Mouse (Mus musculus): ENCODE data around the gene Nfyb. TPM values are rescaled to one million over a fixed set of nuclear protein-coding genes. Genes with fewer than 3 reads are reported as not detected.

Gene Nfyb
- polyA plus RNA-seq, 1 experiment, result 3.6 TPM

DNA sequence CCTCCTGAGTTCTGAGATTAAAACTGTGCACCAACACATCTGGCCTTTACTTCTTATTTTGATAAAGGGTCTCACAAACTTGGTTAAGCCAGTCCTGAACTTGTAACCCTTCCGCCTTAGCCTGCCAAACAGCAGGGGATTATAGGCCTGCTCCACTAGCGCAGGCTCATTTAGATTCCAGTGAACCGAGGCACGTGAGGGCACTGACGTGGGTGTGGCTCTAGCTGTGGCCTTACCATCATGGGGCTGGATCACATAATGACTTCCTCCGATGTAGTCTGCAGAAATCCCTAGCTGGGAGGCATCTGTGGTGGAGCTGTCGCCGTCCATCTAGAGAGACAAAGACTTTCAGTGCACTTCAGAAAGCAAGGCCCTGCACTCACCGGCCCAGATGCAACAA, 7.5 kb downstream of the Nfyb start:
- no peak for TF ChIP-seq GATA1 (IDR thresholded peaks at IDR 0.05; ENCODE audit: low read length)
- TF ChIP-seq TAL1 (IDR thresholded peaks at IDR 0.05; ENCODE audit: low read length), result no peak
- H3K9me3 ChIP-seq (ENCODE audit: control insufficient read depth, low read length), result 0 out of 2 replicates have a peak, but pooled peaks cover 2% of the 10 kb centered on the region
- no peak overlapping the region for H3K4me3 ChIP-seq (replicated peaks)
- H3K4me1 ChIP-seq (ENCODE audit: control insufficient read depth), result peaks cover 29% of the 10 kb centered on the region
- H3K27me3 ChIP-seq (ENCODE audit: control insufficient read depth), result no peaks in the 10 kb centered on the region
- peaks cover 100% of the 10 kb centered on the region for H3K36me3 ChIP-seq (ENCODE audit: control insufficient read depth)

- TF ChIP-seq GATA1 (IDR thresholded peaks at IDR 0.05; ENCODE audit: low read length) (no peak), TAL1 (IDR thresholded peaks at IDR 0.05; ENCODE audit: low read length) (no peak)
Observed at GRCm38 (mm10) chr10:82755213-82755890, 8.6 kb downstream of the Nfyb start.

DNA sequence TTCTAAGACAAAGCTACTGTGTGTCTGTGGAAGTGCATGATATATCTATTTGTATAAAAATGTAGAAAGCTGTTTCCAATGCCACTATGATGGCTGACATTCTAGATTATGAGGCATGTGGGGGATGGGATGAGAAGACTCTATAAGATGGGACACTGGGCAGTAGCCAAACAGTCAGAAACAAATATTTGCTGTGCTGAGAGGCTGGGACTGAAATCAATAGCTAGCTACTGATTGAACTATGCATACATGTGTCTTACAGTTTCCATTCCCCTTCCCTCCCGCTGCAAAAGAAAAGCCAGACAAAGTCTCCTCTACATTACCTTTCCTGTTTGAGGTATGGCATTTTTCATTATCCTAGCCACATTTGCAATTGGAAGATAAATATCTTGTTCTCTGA, 9.3 kb downstream of the Nfyb start:
- H3K27me3 ChIP-seq (ENCODE audit: control insufficient read depth), result no peaks in the 10 kb centered on the region
- 0 out of 2 replicates have a peak, but pooled peaks cover 2% of the 10 kb centered on the region for H3K9me3 ChIP-seq (ENCODE audit: control insufficient read depth, low read length)
- H3K4me3 ChIP-seq (replicated peaks), result no peak overlapping the region
- TF ChIP-seq TAL1 (IDR thresholded peaks at IDR 0.05; ENCODE audit: low read length) (no peak), GATA1 (IDR thresholded peaks at IDR 0.05; ENCODE audit: low read length) (no peak)
- H3K36me3 ChIP-seq (ENCODE audit: control insufficient read depth), result peaks cover 100% of the 10 kb centered on the region
- peaks cover 12% of the 10 kb centered on the region for H3K4me1 ChIP-seq (ENCODE audit: control insufficient read depth)

More at GRCm38 (mm10) chr10:82755213-82755890, 8.6 kb downstream of the Nfyb start:
- H3K4me1 ChIP-seq (ENCODE audit: control insufficient read depth), result peaks cover 19% of the 10 kb centered on the region
- H3K27me3 ChIP-seq (ENCODE audit: control insufficient read depth), result no peaks in the 10 kb centered on the region
- H3K9me3 ChIP-seq (ENCODE audit: control insufficient read depth, low read length), result 0 out of 2 replicates have a peak, but pooled peaks cover 2% of the 10 kb centered on the region
- no peak overlapping the region for H3K4me3 ChIP-seq (replicated peaks)
- H3K36me3 ChIP-seq (ENCODE audit: control insufficient read depth), result peaks cover 100% of the 10 kb centered on the region

GRCm38 (mm10) chr10:82752921-82753320, 11.0 kb downstream of the Nfyb start:
- Histone ChIP-seq H3K4me3 (replicated peaks) (no peak overlapping the region), H3K36me3 (ENCODE audit: control insufficient read depth) (peaks cover 100% of the 10 kb centered on the region), H3K4me1 (ENCODE audit: control insufficient read depth) (peaks cover 3% of the 10 kb centered on the region), H3K9me3 (ENCODE audit: control insufficient read depth, low read length) (0 out of 2 replicates have a peak, but pooled peaks cover 2% of the 10 kb centered on the region), H3K27me3 (ENCODE audit: control insufficient read depth) (no peaks in the 10 kb centered on the region)
- TF ChIP-seq TAL1 (IDR thresholded peaks at IDR 0.05; ENCODE audit: low read length) (no peak), GATA1 (IDR thresholded peaks at IDR 0.05; ENCODE audit: low read length) (no peak)

DNA sequence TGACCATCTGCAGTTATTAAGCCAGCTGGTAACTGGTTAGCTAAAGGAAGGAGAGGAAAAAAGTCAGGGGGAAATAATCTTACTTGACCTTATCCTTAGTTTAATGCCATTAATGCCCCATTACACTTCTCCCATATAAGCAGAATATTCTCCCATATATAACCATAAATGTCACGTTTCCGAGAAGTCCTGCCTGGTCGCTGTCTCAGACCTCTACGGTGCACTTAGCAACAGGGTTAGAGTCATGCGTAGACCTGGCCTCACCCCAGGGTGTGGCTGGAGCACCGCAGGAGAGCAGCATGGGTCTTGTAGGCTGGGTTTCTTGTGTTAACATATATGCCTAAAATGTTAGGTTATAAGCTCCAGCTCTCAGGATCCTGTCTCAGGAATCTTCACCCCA, 13.2 kb downstream of the Nfyb start:
- H3K36me3 ChIP-seq (ENCODE audit: control insufficient read depth), result peaks cover 100% of the 10 kb centered on the region
- H3K9me3 ChIP-seq (ENCODE audit: control insufficient read depth, low read length), result 0 out of 2 replicates have a peak, but pooled peaks cover 2% of the 10 kb centered on the region
- TF ChIP-seq TAL1 (IDR thresholded peaks at IDR 0.05; ENCODE audit: low read length) (no peak), GATA1 (IDR thresholded peaks at IDR 0.05; ENCODE audit: low read length) (no peak)
- H3K4me1 ChIP-seq (ENCODE audit: control insufficient read depth), result peaks cover 8% of the 10 kb centered on the region
- no peak overlapping the region for H3K4me3 ChIP-seq (replicated peaks)
- H3K27me3 ChIP-seq (ENCODE audit: control insufficient read depth), result no peaks in the 10 kb centered on the region

DNA sequence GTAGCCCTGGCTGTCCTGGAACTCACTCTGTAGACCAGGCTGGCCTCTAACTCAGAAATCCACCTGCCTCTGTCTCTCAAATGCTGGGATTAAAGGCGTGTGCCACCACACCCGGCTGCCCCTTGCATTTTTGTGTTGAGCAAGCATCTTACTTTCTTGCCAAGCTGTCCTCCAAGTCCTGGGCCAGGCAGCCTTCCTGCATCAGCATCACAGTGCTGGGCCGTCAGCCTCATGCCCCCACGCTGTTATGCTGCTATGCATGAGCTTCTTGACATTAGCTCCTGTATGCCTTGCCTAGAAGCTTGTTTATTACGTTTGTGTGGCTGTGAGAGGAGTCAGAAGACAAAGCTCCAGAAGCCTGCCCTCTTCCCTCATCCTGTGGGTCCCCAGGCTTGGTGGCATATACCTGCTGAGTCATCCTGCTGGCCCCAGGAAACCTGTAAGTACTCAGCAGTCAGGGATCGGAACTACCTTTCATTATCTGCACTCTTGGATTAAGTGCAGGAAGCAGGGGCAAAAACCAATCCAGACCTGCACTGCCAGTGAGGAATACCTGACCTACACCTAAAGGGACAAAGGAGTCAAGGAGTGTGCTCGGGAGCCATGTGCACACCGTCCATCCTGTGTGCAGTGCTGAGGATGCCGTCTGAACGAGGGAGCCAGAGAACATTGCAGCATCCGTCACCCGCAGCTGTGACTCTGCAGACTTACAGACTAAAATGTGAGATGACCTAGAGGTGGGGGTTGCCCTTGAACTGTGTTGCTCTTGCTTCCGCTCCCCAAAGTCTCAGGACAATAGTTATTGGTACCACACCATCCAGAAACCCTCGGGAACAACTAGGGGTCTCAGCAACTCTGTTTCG, 16.7 kb downstream of the Nfyb start:
- Histone ChIP-seq H3K4me3 (replicated peaks) (no peak overlapping the region), H3K27me3 (ENCODE audit: control insufficient read depth) (no peaks in the 10 kb centered on the region), H3K4me1 (ENCODE audit: control insufficient read depth) (peaks cover 8% of the 10 kb centered on the region), H3K9me3 (ENCODE audit: control insufficient read depth, low read length) (no peaks in the 10 kb centered on the region), H3K36me3 (ENCODE audit: control insufficient read depth) (peaks cover 93% of the 10 kb centered on the region)
- TF ChIP-seq GATA1 (IDR thresholded peaks at IDR 0.05; ENCODE audit: low read length) (no peak), TAL1 (IDR thresholded peaks at IDR 0.05; ENCODE audit: low read length) (no peak)

DNA sequence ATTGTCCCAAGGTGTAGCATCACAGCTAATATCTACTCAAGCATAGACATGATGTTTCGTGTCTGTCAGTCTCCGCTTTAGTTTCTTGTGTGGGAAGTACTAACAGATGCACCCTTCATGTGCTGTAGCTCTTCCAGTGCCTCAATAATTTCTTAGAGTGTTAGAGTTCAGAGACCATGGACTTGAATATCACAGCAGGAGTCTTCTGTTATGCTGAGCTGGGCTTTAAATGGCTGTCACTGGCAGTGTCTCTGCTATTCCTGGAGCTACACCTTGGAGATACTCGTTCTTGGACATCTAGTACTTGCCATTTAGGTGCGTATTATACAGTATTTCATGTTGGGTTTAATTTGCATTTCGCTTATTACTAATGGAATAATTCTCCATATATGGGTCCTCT, 18.6 kb downstream of the Nfyb start:
- H3K4me3 ChIP-seq (replicated peaks), result no peak overlapping the region
- H3K4me1 ChIP-seq (ENCODE audit: control insufficient read depth), result peaks cover 8% of the 10 kb centered on the region
- no peaks in the 10 kb centered on the region for H3K9me3 ChIP-seq (ENCODE audit: control insufficient read depth, low read length)
- peaks cover 78% of the 10 kb centered on the region for H3K36me3 ChIP-seq (ENCODE audit: control insufficient read depth)
- no peaks in the 10 kb centered on the region for H3K27me3 ChIP-seq (ENCODE audit: control insufficient read depth)
- no peak for TF ChIP-seq GATA1 (IDR thresholded peaks at IDR 0.05; ENCODE audit: low read length)
- no peak for TF ChIP-seq TAL1 (IDR thresholded peaks at IDR 0.05; ENCODE audit: low read length)

DNA sequence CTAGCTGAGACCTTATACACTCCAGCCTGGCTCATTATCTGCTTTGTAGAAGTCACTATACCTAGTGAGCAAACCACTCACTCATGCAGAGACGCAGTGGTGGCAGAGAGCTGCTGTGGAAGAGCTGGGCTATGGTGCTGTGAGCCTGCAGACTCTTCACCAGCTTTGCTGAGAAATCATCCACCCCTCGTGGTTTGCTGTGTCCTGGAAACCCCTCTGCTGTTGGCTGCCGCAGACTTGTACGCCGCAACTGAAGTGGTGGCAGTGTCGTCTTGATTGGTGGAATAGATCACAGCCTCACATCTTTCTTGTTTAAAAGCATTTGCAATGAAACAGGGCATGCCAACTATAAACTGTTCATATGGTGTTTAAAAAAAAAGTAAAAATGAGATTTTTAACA, 19.6 kb downstream of the Nfyb start:
- Histone ChIP-seq H3K4me1 (ENCODE audit: control insufficient read depth) (peaks cover 8% of the 10 kb centered on the region), H3K9me3 (ENCODE audit: control insufficient read depth, low read length) (no peaks in the 10 kb centered on the region), H3K27me3 (ENCODE audit: control insufficient read depth) (no peaks in the 10 kb centered on the region), H3K4me3 (replicated peaks) (no peak overlapping the region), H3K36me3 (ENCODE audit: control insufficient read depth) (peaks cover 73% of the 10 kb centered on the region)
- TF ChIP-seq TAL1 (IDR thresholded peaks at IDR 0.05; ENCODE audit: low read length) (no peak), GATA1 (IDR thresholded peaks at IDR 0.05; ENCODE audit: low read length) (no peak)

- TF ChIP-seq GATA1 (IDR thresholded peaks at IDR 0.05; ENCODE audit: low read length) (no peak), TAL1 (IDR thresholded peaks at IDR 0.05; ENCODE audit: low read length) (no peak)
- Histone ChIP-seq H3K4me3 (replicated peaks) (no peak overlapping the region), H3K9me3 (ENCODE audit: control insufficient read depth, low read length) (no peaks in the 10 kb centered on the region), H3K36me3 (ENCODE audit: control insufficient read depth) (peaks cover 68% of the 10 kb centered on the region), H3K4me1 (ENCODE audit: control insufficient read depth) (peaks cover 7% of the 10 kb centered on the region), H3K27me3 (ENCODE audit: control insufficient read depth) (no peaks in the 10 kb centered on the region)
Observed at GRCm38 (mm10) chr10:82742578-82742977, 21.4 kb downstream of the Nfyb start.
